Mouse (Mus musculus) forebrain, embryonic 14.5 days (tissue): ENCODE results near the gene Glmp. TPM values are rescaled to one million over a fixed set of nuclear protein-coding genes. Genes with fewer than 3 reads are reported as not detected.
A peak's percentile ranks its signal among the peaks of the same experiment; 100 is the strongest.

ENCODE experiments used
- ATAC-seq: fragments of 200-750 bp; cut with Nextera tagmentation; 2 replicates; pipeline ENCODE4 v1.8.0; 2017; ENCODE audit warnings: mild to moderate bottlenecking, moderate library complexity
- DNase-seq: peaks from one replicate; pipeline ENCODE4 v3.0.0-alpha.2; 2015; ENCODE audit warnings: low spot score
- H3K27ac ChIP-seq: fragments of 300-500 bp; sonication (generic); 2 replicates; pipeline ENCODE4 v1.5.1; 2014; ENCODE audit warnings: low read depth, mild to moderate bottlenecking, control low read depth, low read length, moderate library complexity
- H3K27me3 ChIP-seq: fragments of 300-500 bp; sonication (generic); replicated peaks from 2 replicates; pipeline ENCODE4 v1.6.1; 2014; ENCODE audit warnings: low read length, control low read depth, mixed read lengths; ENCODE audit not compliant: control insufficient read depth, insufficient read depth
- H3K36me3 ChIP-seq: fragments of 300-500 bp; sonication (generic); 2 replicates; pipeline ENCODE4 v1.6.1; 2014; ENCODE audit warnings: low read length, control low read depth; ENCODE audit not compliant: control insufficient read depth, insufficient read depth
- H3K4me1 ChIP-seq: fragments of 300-500 bp; sonication (generic); 2 replicates; pipeline ENCODE4 v1.6.1; 2014; ENCODE audit warnings: antibody characterized with exemption, low read length, control low read depth; ENCODE audit not compliant: control insufficient read depth, insufficient read depth
- H3K4me2 ChIP-seq: fragments of 300-500 bp; sonication (generic); 2 replicates; pipeline ENCODE4 v1.6.1; 2014; ENCODE audit warnings: mild to moderate bottlenecking, control low read depth, low read length
- H3K4me3 ChIP-seq: fragments of 300-500 bp; sonication (generic); 2 replicates; pipeline ENCODE4 v1.5.1; 2014; ENCODE audit warnings: low read depth, low read length, control low read depth
- H3K9ac ChIP-seq: fragments of 300-500 bp; sonication (generic); 2 replicates; pipeline ENCODE4 v1.6.1; 2014; ENCODE audit warnings: mild to moderate bottlenecking, low read length, control low read depth, moderate library complexity
- H3K9me3 ChIP-seq: fragments of 300-500 bp; sonication (generic); replicated peaks from 2 replicates; pipeline ENCODE4 v1.6.1; 2016; ENCODE audit warnings: low read length, control low read depth, mixed read lengths; ENCODE audit not compliant: control insufficient read depth
- WGBS: fragments of 180-500 bp; shearing (Covaris S2); extraction: QIAGEN DNeasy Blood & Tissue Kit; methylation state at CpG from one replicate; pipeline ENCODE4 v1.1.7; 2014; 5-methylcytosine and 5-hydroxymethylcytosine counted together
- polyA plus RNA-seq: library from polyadenylated mRNA; unstranded; fragments of >200 nt; fragmentation: Nextera tagmentation; extraction: Ambion mirVana; gene quantifications from 2 replicates; pipeline ENCODE4 v1.2.1, GENCODE M21; 2014

Gene Glmp
- polyA plus RNA-seq, 1 experiment from 2014 or later, result 63.4 TPM

DNA sequence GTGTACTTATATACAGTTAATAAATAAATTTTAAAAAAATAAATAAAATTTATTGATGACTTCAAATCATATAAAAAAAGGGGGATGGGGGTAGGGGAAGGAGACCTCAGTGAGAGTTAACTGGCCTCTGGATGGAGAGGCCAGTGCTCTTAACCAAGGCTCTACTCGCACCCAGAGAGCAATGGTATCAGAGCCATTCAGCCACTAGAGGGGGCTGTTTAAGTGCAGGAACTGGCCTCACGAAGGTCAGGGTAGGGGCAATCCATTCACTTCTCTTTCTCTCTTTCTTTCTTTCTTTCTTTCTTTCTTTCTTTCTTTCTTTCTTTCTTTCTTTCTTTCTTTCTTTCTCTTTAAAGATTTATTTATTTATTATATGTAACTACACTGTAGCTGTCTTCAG, 6.5 kb downstream of the Glmp start:
- H3K9me3 ChIP-seq, result no peaks in the 10 kb centered on the region
- DNase-seq, result peak; percentile 23
- H3K27ac ChIP-seq, result no peak overlapping the region
- H3K36me3 ChIP-seq, result peaks cover 12% of the 10 kb centered on the region; the same call in 1 of the 2 replicates
- no peak overlapping the region for H3K4me2 ChIP-seq
- H3K4me1 ChIP-seq, result 0 out of 2 replicates have a peak, but pooled peaks cover 2% of the 10 kb centered on the region
- WGBS, result 19% methylated on average over 2 of the region's 2 CpGs
- ATAC-seq, result no peak
- H3K9ac ChIP-seq, result no peak overlapping the region
- H3K4me3 ChIP-seq, result no peak overlapping the region
- H3K27me3 ChIP-seq, result no peaks in the 10 kb centered on the region

DNA sequence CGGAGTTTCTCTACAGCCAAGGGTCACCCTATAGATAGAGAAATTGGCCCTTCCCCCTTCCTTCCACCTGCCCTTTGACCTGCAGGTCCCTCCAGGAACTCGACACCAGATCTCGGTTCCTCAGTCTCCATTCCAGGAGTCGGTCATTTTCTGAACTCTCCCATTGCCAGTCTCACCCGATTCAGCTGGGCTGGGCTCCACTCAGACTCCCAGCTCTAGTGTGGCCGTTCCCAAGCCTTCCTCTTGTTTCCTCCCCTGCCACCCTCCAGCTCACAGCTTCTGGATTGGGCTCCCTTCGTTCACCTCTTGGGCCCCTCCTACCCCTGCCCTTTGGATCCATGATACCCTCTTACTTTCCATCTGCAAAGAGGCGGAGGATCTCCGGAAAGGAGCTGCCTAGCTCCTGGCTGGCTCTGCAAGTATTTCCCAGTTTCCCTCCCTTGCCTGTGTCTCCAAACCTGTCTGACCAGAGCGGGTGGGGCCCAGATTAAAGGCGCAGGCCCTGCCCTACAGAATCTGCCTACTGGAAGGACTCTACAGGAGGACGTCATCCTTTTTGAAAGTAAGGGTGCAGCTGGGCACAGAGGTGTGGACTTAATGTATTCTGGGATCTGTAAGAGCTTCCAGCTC, 9.3 kb downstream of the Glmp start:
- no peak overlapping the region for H3K4me3 ChIP-seq
- WGBS, result 62% methylated on average over 12 of the region's 12 CpGs

DNA sequence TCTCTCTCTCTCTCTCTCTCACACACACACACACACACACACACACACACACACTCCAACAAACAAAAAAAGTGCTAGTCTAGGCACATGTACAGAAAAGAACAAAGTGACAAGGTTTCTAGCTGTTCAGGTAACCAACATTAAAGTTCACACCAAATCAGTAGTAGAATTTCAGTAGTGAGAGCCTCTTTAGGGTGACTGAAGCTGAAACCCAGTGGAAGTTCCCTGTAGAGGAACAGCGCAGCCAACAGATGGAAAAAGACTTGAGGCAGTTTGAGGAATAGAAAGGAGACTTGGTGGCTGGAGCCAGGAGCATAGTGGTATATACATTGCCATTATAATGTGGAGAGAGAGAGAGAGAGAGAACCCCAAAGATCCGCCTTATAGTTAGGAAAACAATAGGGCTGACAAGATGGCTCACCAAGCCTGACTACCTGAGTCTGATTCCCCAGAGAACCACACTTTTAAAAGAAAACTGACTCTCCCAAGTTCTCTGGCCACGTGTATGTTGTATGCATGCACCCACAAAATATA, 10.1 kb downstream of the Glmp start:
- DNase-seq (no peak), ATAC-seq (no peak)
- no peaks in the 10 kb centered on the region for H3K9me3 ChIP-seq
- 35% methylated on average over 3 of the region's 3 CpGs for WGBS
- H3K36me3 ChIP-seq, result no peaks in the 10 kb centered on the region
- H3K27ac ChIP-seq, result no peak overlapping the region
- peak overlapping the region; percentile 70 for H3K4me3 ChIP-seq
- peak overlapping the region; percentile 78 for H3K4me2 ChIP-seq
- peaks cover 10% of the 10 kb centered on the region; the same call in 1 of the 2 replicates for H3K4me1 ChIP-seq
- no peaks in the 10 kb centered on the region for H3K27me3 ChIP-seq
- peak overlapping the region; percentile 91 for H3K9ac ChIP-seq

More for the DNA sequence above, 9.3 kb downstream of the Glmp start:
- Histone ChIP-seq H3K27ac (no peak overlapping the region), H3K27me3 (no peaks in the 10 kb centered on the region), H3K4me2 (no peak overlapping the region), H3K36me3 (0 out of 2 replicates have a peak, but pooled peaks cover 4% of the 10 kb centered on the region), H3K9ac (no peak overlapping the region), H3K4me1 (peaks cover 10% of the 10 kb centered on the region; the same call in 1 of the 2 replicates), H3K9me3 (no peaks in the 10 kb centered on the region)
- DNase-seq, result no peak
- no peak for ATAC-seq

DNA sequence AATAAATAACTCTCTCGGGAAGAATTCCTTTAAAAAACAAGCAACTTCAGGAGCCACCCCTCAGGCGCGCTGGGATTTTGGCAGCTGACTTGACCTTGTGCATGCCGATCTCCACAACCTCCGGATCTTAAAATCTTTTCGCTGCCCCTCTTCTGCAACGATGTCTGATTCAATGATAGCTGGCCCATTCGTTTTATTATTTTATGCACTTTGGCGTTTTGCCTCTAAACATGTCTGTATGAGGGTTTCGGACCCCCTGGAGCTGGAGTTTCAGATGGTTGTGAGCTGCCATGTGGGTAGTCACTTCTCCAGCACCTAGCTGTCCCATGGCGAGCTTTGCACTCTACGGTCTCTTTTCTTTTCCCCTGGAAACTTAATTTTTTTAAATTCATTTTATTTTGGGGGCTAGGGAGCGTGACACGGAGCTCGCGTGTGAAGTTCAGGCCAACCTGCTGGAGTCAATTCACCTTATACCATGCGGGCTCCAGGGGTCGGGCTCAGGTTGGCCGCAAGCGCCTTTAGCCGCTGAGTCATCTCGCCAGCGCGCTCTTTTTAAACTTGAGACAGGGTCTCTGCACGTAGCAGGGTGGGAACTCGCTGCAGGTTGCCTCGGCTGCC, 10.7 kb downstream of the Glmp start:
- Histone ChIP-seq H3K4me3 (peak overlapping the region; percentile 70), H3K27me3 (no peaks in the 10 kb centered on the region), H3K9me3 (no peaks in the 10 kb centered on the region), H3K4me2 (peak overlapping the region; percentile 78), H3K27ac (peak overlapping the region; percentile 80), H3K9ac (peak overlapping the region; percentile 91), H3K36me3 (peaks cover under 1% of the 10 kb centered on the region; the same call in 1 of the 2 replicates), H3K4me1 (peaks cover 10% of the 10 kb centered on the region; the same call in 1 of the 2 replicates)
- DNase-seq, result no peak
- ATAC-seq, result peak; percentile 57
- WGBS, result under 1% methylated on average over 27 of the region's 27 CpGs

DNA sequence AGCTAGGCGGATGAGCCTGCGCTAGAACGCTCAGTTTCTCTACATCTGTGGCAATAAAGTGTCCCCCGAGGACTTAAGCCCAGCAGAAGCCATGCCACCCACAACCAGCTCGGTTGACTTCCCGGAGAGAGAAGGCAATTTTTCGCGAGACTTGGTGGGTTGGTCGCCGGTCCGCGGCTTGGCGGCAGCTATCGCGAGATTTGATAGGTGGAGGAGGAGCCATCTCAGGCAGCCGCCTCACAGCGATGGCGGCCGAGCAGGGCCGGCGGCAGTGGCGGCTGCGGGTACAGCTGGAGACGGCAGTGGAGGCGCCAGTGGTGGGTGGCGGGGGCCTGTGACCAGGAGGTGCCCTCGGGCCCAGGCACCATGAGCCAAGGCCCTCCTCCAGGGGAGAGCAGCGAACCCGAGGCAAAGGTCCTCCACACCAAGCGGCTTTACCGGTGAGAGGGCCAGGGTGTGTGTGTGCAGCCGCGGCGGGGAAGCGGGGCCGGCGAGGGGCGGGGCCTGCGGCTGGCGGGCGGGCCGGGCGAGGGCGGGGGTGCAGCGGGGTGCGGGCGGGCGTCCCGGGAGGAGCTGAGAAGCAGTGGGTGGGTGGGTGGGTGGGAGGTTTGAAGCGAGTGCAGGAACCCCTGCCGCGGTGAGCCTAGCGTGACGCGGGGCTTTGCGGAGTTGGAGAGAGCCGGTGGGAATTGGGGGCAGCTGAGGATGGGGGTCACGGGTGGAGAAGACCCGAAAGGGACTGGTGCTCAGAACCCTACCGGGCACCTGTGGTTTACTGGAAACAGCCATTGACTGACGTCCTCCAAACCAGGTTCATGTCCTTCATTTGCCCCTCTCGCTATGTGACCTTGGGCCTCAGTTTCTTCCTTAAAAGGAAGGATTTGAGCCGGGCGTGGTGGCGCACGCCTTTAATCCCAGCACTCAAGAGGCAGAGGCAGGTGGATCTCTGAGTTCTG, 11.5 kb downstream of the Glmp start, which contains the start of the genes Tmem79 and Smg5:
Gene Tmem79 (minus strand): TSS at position 91 of the 956 bp plus-strand sequence.
Gene Smg5 (plus strand): TSS at position 203 of the 956 bp plus-strand sequence.
- ATAC-seq, result peak; percentile 98
- H3K4me3 ChIP-seq, result peak within 1 kb of the TSS; percentile 70
- WGBS, result 3% methylated on average over 51 of the region's 66 CpGs

DNA sequence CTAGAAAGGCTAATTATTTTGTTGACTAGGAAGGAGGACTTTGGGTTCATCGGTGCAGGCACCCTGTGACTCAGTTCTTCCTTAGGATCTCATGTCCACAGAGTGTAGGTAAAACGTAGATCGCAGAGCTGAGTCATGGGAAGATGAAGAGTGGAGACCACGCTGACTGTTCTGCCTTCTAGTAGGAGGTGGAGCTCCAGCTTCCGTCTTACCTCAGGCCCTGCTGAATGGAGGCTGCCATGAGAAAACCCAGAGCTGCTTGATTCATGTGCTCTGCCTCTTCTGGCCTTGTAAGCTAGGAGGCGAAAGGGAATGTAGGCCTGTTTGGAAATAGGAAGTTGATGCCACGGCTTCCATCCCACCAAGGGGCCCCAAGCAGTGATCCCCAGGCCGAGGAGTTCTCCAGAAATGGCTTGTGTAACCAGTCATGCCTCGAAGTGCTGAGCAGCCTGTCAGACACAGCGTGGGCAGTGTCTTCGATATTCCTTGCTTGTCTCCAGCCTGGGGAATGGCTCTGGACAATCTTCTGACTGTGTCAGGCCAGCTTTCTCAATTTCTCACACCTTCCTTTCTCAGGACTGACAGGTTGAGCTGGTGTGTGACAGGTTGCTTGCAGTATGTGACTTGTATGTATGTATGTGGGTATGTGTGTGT, 12.7 kb downstream of the Glmp start:
- peak overlapping the region; percentile 8; the same call in 1 of the 2 replicates for H3K4me3 ChIP-seq
- H3K9ac ChIP-seq, result peak overlapping the region; percentile 25; the same call in 1 of the 2 replicates
- DNase-seq (no peak), ATAC-seq (no peak)
- no peak overlapping the region for H3K27ac ChIP-seq
- H3K9me3 ChIP-seq, result no peaks in the 10 kb centered on the region
- H3K27me3 ChIP-seq, result no peaks in the 10 kb centered on the region
- H3K4me1 ChIP-seq, result peaks cover 10% of the 10 kb centered on the region; the same call in 1 of the 2 replicates
- WGBS, result 90% methylated on average over 11 of the region's 11 CpGs
- peak overlapping the region; percentile 59 for H3K4me2 ChIP-seq
- H3K36me3 ChIP-seq, result peaks cover 14% of the 10 kb centered on the region

More for the DNA sequence above, 11.5 kb downstream of the Glmp start, which contains the start of the genes Tmem79 and Smg5:
- Histone ChIP-seq H3K4me2 (peak within 1 kb of the TSS; percentile 78), H3K27ac (peak within 1 kb of the TSS; percentile 94), H3K9me3 (no peaks in the 10 kb centered on the region), H3K27me3 (no peaks in the 10 kb centered on the region), H3K9ac (peak within 1 kb of the TSS; percentile 91), H3K4me1 (peaks cover 10% of the 10 kb centered on the region; the same call in 1 of the 2 replicates), H3K36me3 (peaks cover 6% of the 10 kb centered on the region; the same call in 1 of the 2 replicates)
- peak; percentile 97 for DNase-seq

DNA sequence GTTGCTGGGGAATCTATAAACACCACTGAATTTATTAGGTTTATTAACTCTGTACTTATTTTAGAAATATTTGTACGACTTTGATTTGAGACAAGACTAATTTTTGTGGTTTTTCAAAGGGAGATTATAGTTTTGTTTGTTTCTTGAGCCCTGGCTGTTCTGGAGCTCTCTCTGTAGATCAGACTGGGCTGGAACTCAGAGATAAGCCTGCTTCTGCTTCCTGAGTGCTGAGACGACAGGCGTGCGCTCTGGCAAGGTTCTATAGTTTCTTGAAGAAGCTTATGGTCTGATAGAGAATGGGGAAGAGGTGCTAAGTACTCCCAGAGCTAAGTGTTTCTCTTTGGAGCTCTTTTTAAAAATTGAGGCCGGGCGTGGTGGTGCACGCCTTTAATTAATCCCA, 13.5 kb downstream of the Glmp start:
- Histone ChIP-seq H3K9me3 (no peaks in the 10 kb centered on the region), H3K27ac (no peak overlapping the region), H3K4me1 (peaks cover 10% of the 10 kb centered on the region; the same call in 1 of the 2 replicates), H3K4me2 (no peak overlapping the region), H3K4me3 (no peak overlapping the region), H3K27me3 (no peaks in the 10 kb centered on the region), H3K9ac (no peak overlapping the region), H3K36me3 (peaks cover 22% of the 10 kb centered on the region)
- 98% methylated on average over 7 of the region's 7 CpGs for WGBS
- DNase-seq, result no peak
- no peak for ATAC-seq

DNA sequence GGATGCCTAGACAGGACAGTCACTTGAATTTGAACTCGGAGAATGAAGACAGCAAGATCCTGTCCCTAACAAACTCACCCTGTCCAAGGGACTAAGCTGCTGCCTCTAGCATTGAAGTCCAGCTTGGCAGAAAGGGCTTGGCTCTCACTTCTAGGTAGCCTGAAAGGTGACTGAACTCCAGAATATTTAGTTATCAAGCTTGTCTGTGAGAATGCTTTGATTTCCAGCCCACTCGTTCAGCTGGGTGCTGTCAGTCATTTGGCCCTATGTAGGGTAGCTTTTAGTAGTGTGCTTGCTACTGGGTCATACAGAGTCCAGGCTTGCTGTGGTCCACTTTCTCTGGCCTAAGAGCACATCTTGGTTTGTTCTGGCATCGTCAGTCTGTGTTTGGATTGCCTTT, 14.2 kb downstream of the Glmp start:
- H3K27me3 ChIP-seq, result no peaks in the 10 kb centered on the region
- no peak for ATAC-seq
- no peak overlapping the region for H3K9ac ChIP-seq
- no peaks in the 10 kb centered on the region for H3K9me3 ChIP-seq
- 81% methylated on average over 3 of the region's 3 CpGs for WGBS
- peaks cover 10% of the 10 kb centered on the region; the same call in 1 of the 2 replicates for H3K4me1 ChIP-seq
- no peak overlapping the region for H3K27ac ChIP-seq
- H3K4me3 ChIP-seq, result no peak overlapping the region
- H3K36me3 ChIP-seq, result peaks cover 29% of the 10 kb centered on the region
- DNase-seq, result no peak
- no peak overlapping the region for H3K4me2 ChIP-seq
